Mouse (Mus musculus) bone marrow, adult 2 months (tissue): Measurements from ENCODE around the gene Ssh1.

Experiments used
- CTCF ChIP-seq: fragments of 200-500 bp; IDR thresholded peaks from 2 replicates; pipeline ENCODE4 v1.5.1; 2011; ENCODE audit warnings: low read length, control low read depth; ENCODE audit not compliant: control insufficient read depth, insufficient read depth
- POLR2A ChIP-seq: fragments of 200-500 bp; IDR thresholded peaks from 2 replicates; pipeline ENCODE4 v1.6.1; 2011; ENCODE audit warnings: low read depth, mild to moderate bottlenecking, control low read depth, low read length, borderline replicate concordance; ENCODE audit not compliant: control insufficient read depth

DNA sequence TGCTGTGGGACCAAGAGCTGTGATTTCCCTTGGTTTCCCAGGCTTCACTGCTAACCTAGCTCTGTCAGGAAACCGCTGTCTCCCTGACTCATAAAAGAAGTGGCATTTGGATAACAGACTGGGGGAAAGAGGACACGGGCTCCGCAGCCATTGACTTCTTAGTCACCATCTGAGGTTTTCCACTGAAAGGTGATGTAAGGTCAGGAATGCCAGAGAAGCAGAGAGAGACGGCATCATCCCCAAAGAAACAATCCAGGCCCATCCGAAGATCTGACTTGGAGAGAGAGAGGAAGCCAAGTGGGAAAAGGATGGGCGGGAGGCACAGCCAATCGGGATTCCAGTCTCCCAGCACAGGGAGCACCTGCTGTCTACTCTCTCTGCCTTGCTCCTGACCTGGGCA, 2.6 kb downstream of the Ssh1 start:
- TF ChIP-seq CTCF (no peak), POLR2A (no peak)
